Mouse (Mus musculus) hindbrain, embryonic 14.5 days (tissue): ENCODE measurements at regions not wholly inside any gene's neighbourhood (a gene's known extent, or its start where the extent isn't known, plus 50 kb on each side); places are given as distances from the start of the nearest gene placed in this dataset.

ENCODE experiments used
- ATAC-seq: fragments of 200-750 bp; cut with Nextera tagmentation; 2 replicates; pipeline ENCODE4 v1.8.0; 2017; ENCODE audit warnings: moderate number of reproducible peaks, mild to moderate bottlenecking, moderate TSS enrichment, moderate library complexity; ENCODE audit not compliant: low FRiP score
- DNase-seq: peaks from one replicate; pipeline ENCODE4 v3.0.0-alpha.2; 2015; ENCODE audit warnings: low spot score
- H3K27ac ChIP-seq: fragments of 300-500 bp; sonication (generic); 2 replicates; pipeline ENCODE4 v1.5.1; 2014; ENCODE audit warnings: mild to moderate bottlenecking, moderate library complexity
- H3K27me3 ChIP-seq: fragments of 300-500 bp; sonication (generic); 2 replicates; pipeline ENCODE4 v1.6.1; 2014; ENCODE audit warnings: mild to moderate bottlenecking, low read length, mixed read lengths; ENCODE audit not compliant: control insufficient read depth, insufficient read depth
- H3K36me3 ChIP-seq: fragments of 300-500 bp; sonication (generic); replicated peaks from 2 replicates; pipeline ENCODE4 v1.6.1; 2014; ENCODE audit not compliant: control insufficient read depth, insufficient read depth
- H3K4me1 ChIP-seq: fragments of 300-500 bp; sonication (generic); replicated peaks from 2 replicates; pipeline ENCODE4 v1.6.1; 2014; ENCODE audit warnings: antibody characterized with exemption, low read length, mixed read lengths; ENCODE audit not compliant: control insufficient read depth, insufficient read depth
- H3K4me2 ChIP-seq: fragments of 300-500 bp; sonication (generic); replicated peaks from 2 replicates; pipeline ENCODE4 v1.6.1; 2014; ENCODE audit warnings: mild to moderate bottlenecking, moderate library complexity
- H3K4me3 ChIP-seq: fragments of 300-500 bp; sonication (generic); replicated peaks from 2 replicates; pipeline ENCODE4 v1.5.1; 2014; ENCODE audit warnings: mild to moderate bottlenecking, low read length
- H3K9ac ChIP-seq: fragments of 300-500 bp; sonication (generic); 2 replicates; pipeline ENCODE4 v1.6.1; 2014
- H3K9me3 ChIP-seq: fragments of 300-500 bp; sonication (generic); 2 replicates; pipeline ENCODE4 v1.6.1; 2016; ENCODE audit warnings: low read length; ENCODE audit not compliant: control insufficient read depth
- WGBS: fragments of 180-500 bp; shearing (Covaris S2); extraction: QIAGEN DNeasy Blood & Tissue Kit; methylation state at CpG from one replicate; pipeline ENCODE4 v1.1.7; 2014; 5-methylcytosine and 5-hydroxymethylcytosine counted together

DNA sequence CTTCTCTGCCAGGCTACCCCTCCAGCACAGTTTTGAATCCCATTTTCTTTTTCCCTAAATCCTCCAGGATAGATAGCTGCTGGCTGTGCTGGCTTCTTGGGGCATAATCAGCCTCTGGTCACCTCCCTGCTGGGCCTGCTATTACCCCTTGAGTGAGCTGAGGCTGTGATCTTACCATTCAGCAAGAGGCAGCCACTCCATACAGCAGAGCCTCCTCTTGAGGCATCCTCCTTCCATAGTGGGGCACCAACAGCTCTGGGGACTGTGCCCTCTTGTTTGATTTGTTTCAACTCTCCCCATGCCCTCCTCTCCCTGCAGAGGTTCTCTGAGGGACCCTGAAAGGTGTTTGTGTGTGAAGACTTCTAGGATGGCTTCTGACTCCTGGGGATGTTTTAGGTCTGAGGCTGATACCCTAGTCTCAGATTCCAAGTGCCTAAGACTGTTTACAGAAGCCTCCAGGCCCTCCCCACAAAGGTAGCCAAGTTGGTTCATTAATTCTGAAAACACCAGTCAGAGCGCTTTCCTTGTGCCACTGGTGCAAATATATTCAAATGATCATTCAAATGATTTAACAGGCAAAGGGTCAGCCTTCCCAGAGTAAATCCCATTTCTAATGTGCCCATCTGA lies 343.9 kb downstream of the Eipr1 start:
- no peak for DNase-seq
- Histone ChIP-seq H3K4me1 (peaks cover 26% of the 10 kb centered on the region), H3K9ac (no peak overlapping the region), H3K4me2 (peak overlapping the region; percentile 25), H3K27me3 (no peaks in the 10 kb centered on the region), H3K4me3 (no peak overlapping the region), H3K27ac (peak overlapping the region; percentile 85), H3K36me3 (no peaks in the 10 kb centered on the region), H3K9me3 (no peaks in the 10 kb centered on the region)
- 7% methylated on average over 1 of the region's 1 CpGs for WGBS
- ATAC-seq, result peak; percentile 59

DNA sequence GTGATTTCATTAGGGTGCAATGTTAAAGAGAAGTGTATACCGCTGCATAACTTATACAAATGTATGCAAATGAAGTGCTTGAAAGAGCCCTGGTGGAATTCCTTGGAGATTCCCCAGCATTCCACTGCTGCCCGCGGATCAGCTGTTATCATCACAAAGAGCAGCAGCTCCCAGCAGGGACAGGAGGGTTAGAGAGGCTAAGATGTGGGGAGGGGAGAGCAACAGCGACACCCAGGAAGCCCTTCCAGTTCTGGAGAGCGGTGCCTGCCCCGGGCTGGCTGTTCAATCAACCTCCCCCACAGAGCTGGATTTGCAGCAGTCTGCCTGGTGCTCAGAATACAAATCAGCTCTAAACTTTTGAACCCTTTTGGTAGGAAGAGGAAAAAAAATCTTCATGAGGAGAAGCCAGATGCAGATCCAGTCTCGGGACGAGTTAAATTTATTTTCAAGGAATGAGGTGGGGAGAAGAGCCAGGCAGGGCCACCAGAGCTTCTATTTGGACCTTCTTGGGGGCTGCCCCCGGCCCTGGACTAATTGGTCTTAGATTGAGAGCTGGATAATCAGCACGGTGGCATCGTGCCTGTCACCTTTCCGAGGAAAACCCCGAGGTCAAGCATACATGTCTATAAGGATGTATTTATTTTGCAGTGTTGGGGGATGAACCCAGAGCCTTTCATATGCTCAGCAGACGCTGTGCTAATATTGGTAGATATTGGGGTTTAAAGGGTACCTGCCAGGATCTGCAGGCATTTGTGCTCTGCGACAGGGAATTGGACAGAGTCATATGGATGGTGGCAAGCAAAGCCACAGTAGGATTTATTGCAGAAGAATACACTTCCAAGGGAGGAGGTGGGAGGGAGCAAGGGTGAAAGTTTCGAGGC lies 344.7 kb downstream of the Eipr1 start:
- Histone ChIP-seq H3K9me3 (no peaks in the 10 kb centered on the region), H3K27ac (peak overlapping the region; percentile 85), H3K4me1 (peaks cover 26% of the 10 kb centered on the region), H3K4me2 (peak overlapping the region; percentile 25), H3K27me3 (no peaks in the 10 kb centered on the region), H3K36me3 (no peaks in the 10 kb centered on the region), H3K9ac (peak overlapping the region; percentile 18; the same call in 1 of the 2 replicates), H3K4me3 (no peak overlapping the region)
- ATAC-seq, result peak; percentile 93
- WGBS, result 2% methylated on average over 16 of the region's 16 CpGs
- DNase-seq, result peak; percentile 80

DNA sequence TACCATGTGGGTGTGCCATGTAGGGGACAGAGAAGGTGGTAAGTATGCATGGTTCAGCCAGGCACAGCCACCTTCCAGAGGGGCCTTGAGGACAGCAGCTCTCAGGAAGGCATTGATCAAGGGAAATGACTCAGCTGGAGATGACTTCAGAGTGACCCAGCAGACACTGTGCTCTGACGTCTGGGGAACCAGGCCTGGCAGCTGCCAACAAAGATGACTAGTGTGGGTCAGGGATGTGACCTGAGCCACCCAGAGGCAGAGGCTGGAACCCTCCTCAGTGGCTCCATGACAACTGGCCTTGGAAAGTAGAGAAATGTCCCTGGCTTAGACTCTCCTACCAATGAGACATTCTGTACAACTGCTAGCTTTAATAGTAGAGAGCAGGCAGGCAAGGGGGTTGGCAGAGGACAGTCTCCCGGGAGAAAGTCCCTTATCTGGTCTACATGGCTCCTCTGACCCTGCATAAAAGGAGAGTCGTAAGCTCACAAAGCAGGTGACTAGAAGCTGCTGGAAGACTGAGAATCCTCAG lies 348.5 kb downstream of the Eipr1 start:
- Histone ChIP-seq H3K27me3 (no peaks in the 10 kb centered on the region), H3K36me3 (no peaks in the 10 kb centered on the region), H3K9me3 (no peaks in the 10 kb centered on the region), H3K4me1 (peaks cover 21% of the 10 kb centered on the region), H3K4me2 (no peak overlapping the region), H3K9ac (no peak overlapping the region), H3K4me3 (no peak overlapping the region), H3K27ac (no peak overlapping the region)
- 55% methylated on average over 3 of the region's 3 CpGs for WGBS
- DNase-seq, result no peak
- no peak for ATAC-seq

DNA sequence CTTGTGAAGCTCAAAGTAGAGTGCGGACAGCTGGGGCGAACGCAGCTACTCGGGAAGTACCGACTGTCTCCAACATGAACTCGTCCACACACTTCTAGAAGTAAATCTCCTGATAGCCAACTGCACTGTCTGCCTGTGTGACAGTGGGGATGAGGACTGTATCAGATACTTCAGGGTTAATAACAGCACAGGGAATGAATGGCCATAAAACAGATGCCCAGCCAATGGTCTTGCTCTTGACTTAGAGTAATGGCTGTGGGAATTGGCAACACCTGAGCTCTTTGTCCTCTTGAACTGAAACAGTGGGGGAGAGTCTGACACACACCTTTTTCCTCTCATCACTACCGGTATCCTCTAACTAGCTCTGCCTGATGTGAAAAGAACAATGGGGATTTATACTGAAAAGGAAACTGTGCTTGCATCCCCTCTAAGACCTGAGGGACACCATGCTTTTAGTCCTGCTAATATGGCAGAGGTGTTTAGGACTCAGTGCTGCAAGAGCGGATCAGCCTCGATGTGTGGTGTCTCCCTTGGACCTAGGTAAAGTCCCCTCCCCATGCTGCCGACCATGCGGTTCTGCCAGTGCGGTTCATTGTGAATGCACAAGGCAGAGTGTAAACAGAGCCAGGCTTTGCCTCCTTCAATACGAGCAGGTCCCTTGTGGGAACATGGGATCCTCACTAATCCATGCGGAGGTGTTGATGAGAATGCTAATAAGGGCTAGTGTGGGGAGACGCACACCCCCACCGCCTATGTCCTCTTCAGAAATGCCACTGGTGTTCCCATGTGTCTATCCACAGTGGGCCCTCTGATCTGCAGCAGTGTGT lies 355.5 kb downstream of the Eipr1 start:
- peak; percentile 50 for DNase-seq
- WGBS, result 47% methylated on average over 16 of the region's 16 CpGs
- H3K4me1 ChIP-seq, result peaks cover 21% of the 10 kb centered on the region

DNA sequence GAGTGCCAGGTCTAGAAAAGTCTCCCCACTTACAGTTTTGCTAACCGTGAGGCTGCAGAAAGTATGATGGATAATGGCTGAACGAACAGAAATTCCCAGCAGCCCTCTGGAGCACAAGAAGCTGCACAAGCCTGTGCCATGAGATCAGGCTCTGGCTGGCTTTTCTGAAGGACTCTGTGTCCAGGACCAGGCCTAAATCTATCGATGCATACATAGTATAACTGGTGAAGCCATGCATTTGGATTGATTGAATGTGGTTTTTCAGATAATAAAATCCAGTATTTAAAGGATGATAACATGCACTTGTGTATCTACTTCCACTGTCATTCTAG lies 356.1 kb downstream of the Eipr1 start:
- Histone ChIP-seq H3K9me3 (no peaks in the 10 kb centered on the region), H3K4me1 (peaks cover 21% of the 10 kb centered on the region), H3K4me2 (no peak overlapping the region), H3K36me3 (no peaks in the 10 kb centered on the region), H3K4me3 (no peak overlapping the region), H3K9ac (peak overlapping the region; percentile 28; the same call in 1 of the 2 replicates), H3K27ac (peak overlapping the region; percentile 81), H3K27me3 (no peaks in the 10 kb centered on the region)
- no peak for ATAC-seq
- 43% methylated on average over 3 of the region's 3 CpGs for WGBS
- no peak for DNase-seq

More for the DNA sequence above, 355.5 kb downstream of the Eipr1 start:
- H3K9me3 ChIP-seq, result no peaks in the 10 kb centered on the region
- no peaks in the 10 kb centered on the region for H3K27me3 ChIP-seq
- H3K27ac ChIP-seq, result peak overlapping the region; percentile 81
- peak overlapping the region; percentile 28; the same call in 1 of the 2 replicates for H3K9ac ChIP-seq
- peak; percentile 81; the same call in 1 of the 2 replicates for ATAC-seq
- H3K4me3 ChIP-seq, result no peak overlapping the region
- H3K36me3 ChIP-seq, result no peaks in the 10 kb centered on the region
- no peak overlapping the region for H3K4me2 ChIP-seq

DNA sequence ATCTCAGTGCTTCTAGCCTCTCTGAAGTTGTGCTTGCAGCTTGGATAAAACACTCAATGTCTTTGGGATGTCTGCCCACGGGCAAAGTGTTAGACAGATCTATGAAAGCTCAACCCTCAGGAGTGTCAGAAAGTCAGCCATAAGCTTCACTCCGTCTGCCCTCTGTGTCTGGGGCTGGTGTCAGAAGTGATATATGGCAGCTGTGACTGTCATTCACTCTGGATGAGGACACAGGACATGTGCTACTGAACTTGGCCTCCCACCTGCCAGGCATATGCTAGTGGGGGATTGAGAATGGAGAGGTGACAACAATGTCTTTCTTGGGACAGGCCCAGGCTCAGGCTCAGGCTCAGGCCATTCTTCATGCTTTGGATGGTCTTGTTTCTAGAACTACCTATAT lies 366.7 kb downstream of the Eipr1 start:
- no peak overlapping the region for H3K9ac ChIP-seq
- H3K4me2 ChIP-seq, result no peak overlapping the region
- H3K4me1 ChIP-seq, result peaks cover 10% of the 10 kb centered on the region; the same call in 1 of the 2 replicates
- ATAC-seq (no peak), DNase-seq (no peak)
- no peaks in the 10 kb centered on the region for H3K9me3 ChIP-seq
- H3K36me3 ChIP-seq, result no peaks in the 10 kb centered on the region
- H3K27me3 ChIP-seq, result no peaks in the 10 kb centered on the region
- WGBS, result 75% methylated on average over 2 of the region's 2 CpGs
- H3K4me3 ChIP-seq, result no peak overlapping the region
- no peak overlapping the region for H3K27ac ChIP-seq

DNA sequence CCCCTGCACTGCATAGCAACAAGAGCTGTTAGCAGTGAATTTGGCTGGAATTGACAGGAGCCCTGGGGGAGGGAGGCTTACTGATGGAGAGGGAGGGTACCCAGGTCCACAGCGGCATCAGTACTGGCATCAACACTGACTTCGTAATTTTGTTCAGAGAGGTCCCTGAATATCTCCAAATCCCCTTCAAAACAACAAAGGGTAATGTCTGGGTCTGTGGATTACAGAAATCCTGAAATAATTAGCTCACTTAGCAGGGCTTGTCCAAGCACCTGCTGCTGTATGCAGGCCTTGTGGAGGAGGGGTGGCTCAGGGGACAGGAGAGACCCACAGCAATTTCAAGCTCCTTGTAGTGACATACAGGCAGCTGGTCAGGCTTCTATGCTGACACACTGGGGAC lies 369.6 kb downstream of the Eipr1 start:
- H3K36me3 ChIP-seq, result no peaks in the 10 kb centered on the region
- H3K27me3 ChIP-seq, result no peaks in the 10 kb centered on the region
- H3K4me1 ChIP-seq, result peaks cover 19% of the 10 kb centered on the region
- no peak overlapping the region; the same call in 1 of the 2 replicates for H3K27ac ChIP-seq
- no peak overlapping the region for H3K4me2 ChIP-seq
- no peaks in the 10 kb centered on the region for H3K9me3 ChIP-seq
- H3K4me3 ChIP-seq, result no peak overlapping the region
- no peak for DNase-seq
- WGBS, result 39% methylated on average over 2 of the region's 2 CpGs
- no peak overlapping the region for H3K9ac ChIP-seq
- peak; percentile 61; the same call in 1 of the 2 replicates for ATAC-seq

DNA sequence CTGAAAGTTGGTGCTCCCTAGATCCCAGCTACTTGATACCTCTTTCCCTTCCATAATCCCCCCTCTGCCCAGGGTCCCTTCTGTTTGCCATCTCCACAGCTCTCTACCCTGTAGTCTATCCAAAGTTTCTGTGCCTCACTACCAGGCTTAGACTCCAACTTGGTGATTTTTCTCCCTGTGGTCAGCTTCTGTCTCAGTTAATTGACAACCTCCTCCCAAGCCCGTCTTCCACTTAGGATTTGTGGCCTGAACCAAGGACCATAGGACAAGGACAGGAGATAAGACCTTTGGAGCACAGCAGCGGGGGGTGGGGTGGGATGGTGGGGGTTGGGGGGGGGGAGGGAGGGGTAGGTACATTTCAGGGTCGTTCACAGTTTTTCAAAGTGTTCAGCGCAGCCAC lies 371.3 kb downstream of the Eipr1 start:
- 84% methylated on average over 4 of the region's 4 CpGs for WGBS
- ATAC-seq (no peak), DNase-seq (no peak)
- H3K9ac ChIP-seq, result no peak overlapping the region
- no peaks in the 10 kb centered on the region for H3K9me3 ChIP-seq
- H3K4me3 ChIP-seq, result no peak overlapping the region
- no peak overlapping the region for H3K4me2 ChIP-seq
- H3K27me3 ChIP-seq, result no peaks in the 10 kb centered on the region
- H3K4me1 ChIP-seq, result peaks cover 19% of the 10 kb centered on the region
- H3K36me3 ChIP-seq, result no peaks in the 10 kb centered on the region
- no peak overlapping the region for H3K27ac ChIP-seq
